Mouse (Mus musculus) lung, embryonic 16.5 days (tissue): ENCODE data around the gene Spata16. TPM values are rescaled to one million over a fixed set of nuclear protein-coding genes. Genes with fewer than 3 reads are reported as not detected.

Source experiments
- ATAC-seq: fragments of 200-750 bp; cut with Nextera tagmentation; 2 replicates; pipeline ENCODE4 v1.8.0; 2017; ENCODE audit warnings: low read depth, mild to moderate bottlenecking, moderate library complexity
- H3K27ac ChIP-seq: fragments of 300-500 bp; sonication (generic); 2 replicates; pipeline ENCODE4 v1.5.1; 2014; ENCODE audit warnings: mild to moderate bottlenecking, control low read depth, low read length
- H3K27me3 ChIP-seq: fragments of 300-500 bp; sonication (generic); 2 replicates; pipeline ENCODE4 v1.6.1; 2014; ENCODE audit warnings: low read depth, low read length, mixed read lengths; ENCODE audit not compliant: control insufficient read depth, insufficient read depth
- H3K36me3 ChIP-seq: fragments of 300-500 bp; sonication (generic); 2 replicates; pipeline ENCODE4 v1.6.1; 2014; ENCODE audit warnings: low read length; ENCODE audit not compliant: control insufficient read depth, insufficient read depth
- H3K4me1 ChIP-seq: fragments of 300-500 bp; sonication (generic); replicated peaks from 2 replicates; pipeline ENCODE4 v1.6.1; 2014; ENCODE audit warnings: low read length, mixed read lengths; ENCODE audit not compliant: control insufficient read depth, insufficient read depth
- H3K4me2 ChIP-seq: fragments of 300-500 bp; sonication (generic); 2 replicates; pipeline ENCODE4 v1.6.1; 2014; ENCODE audit warnings: low read depth, low read length, control low read depth
- H3K4me3 ChIP-seq: fragments of 300-500 bp; sonication (generic); 2 replicates; pipeline ENCODE4 v1.5.1; 2014; ENCODE audit warnings: mild to moderate bottlenecking, low read length, control low read depth
- H3K9ac ChIP-seq: fragments of 300-500 bp; sonication (generic); 2 replicates; pipeline ENCODE4 v1.6.1; 2014; ENCODE audit warnings: low read length, control low read depth
- H3K9me3 ChIP-seq: fragments of 300-500 bp; sonication (generic); 2 replicates; pipeline ENCODE4 v1.6.1; 2016; ENCODE audit warnings: low read length; ENCODE audit not compliant: control insufficient read depth
- WGBS: fragments of 180-500 bp; shearing (Covaris S2); extraction: QIAGEN DNeasy Blood & Tissue Kit; methylation state at CpG from one replicate; pipeline ENCODE4 v1.1.7; 2014; 5-methylcytosine and 5-hydroxymethylcytosine counted together
- polyA plus RNA-seq: library from polyadenylated mRNA; unstranded; fragments of >200 nt; fragmentation: Nextera tagmentation; extraction: Ambion mirVana; gene quantifications from 2 replicates; pipeline ENCODE4 v1.2.1, GENCODE M21; 2015

Spata16 gene
- polyA plus RNA-seq, 1 experiment from 2014 or later: not detected

GRCm38 (mm10) chr3:26933079-26933478, 295.7 kb downstream of the Spata16 start:
- no peaks in the 10 kb centered on the region for H3K27me3 ChIP-seq
- H3K4me1 ChIP-seq: no peaks in the 10 kb centered on the region
- no peaks in the 10 kb centered on the region for H3K36me3 ChIP-seq
- no peak overlapping the region for H3K4me2 ChIP-seq
- H3K4me3 ChIP-seq: no peak overlapping the region
- no peak for ATAC-seq
- no peak overlapping the region for H3K9ac ChIP-seq
- H3K9me3 ChIP-seq: no peaks in the 10 kb centered on the region
- WGBS: 75% methylated on average over 3 of the region's 3 CpGs
- no peak overlapping the region for H3K27ac ChIP-seq

- Histone ChIP-seq H3K36me3 (no peaks in the 10 kb centered on the region), H3K27me3 (no peaks in the 10 kb centered on the region), H3K9ac (no peak overlapping the region), H3K4me3 (no peak overlapping the region), H3K27ac (no peak overlapping the region), H3K4me2 (no peak overlapping the region), H3K4me1 (no peaks in the 10 kb centered on the region), H3K9me3 (no peaks in the 10 kb centered on the region)
- ATAC-seq: no peak
- WGBS: 62% methylated on average over 22 of the region's 22 CpGs
Observed at GRCm38 (mm10) chr3:26936897-26937590, 299.6 kb downstream of the Spata16 start.

GRCm38 (mm10) chr3:26966776-26967175, 329.4 kb downstream of the Spata16 start:
- Histone ChIP-seq H3K4me3 (no peak overlapping the region), H3K9ac (no peak overlapping the region), H3K27me3 (no peaks in the 10 kb centered on the region), H3K36me3 (no peaks in the 10 kb centered on the region), H3K9me3 (no peaks in the 10 kb centered on the region), H3K4me2 (no peak overlapping the region), H3K4me1 (no peaks in the 10 kb centered on the region), H3K27ac (no peak overlapping the region)
- no peak for ATAC-seq
- WGBS: 66% methylated on average over 5 of the region's 5 CpGs

GRCm38 (mm10) chr3:26968852-26969513, 331.6 kb downstream of the Spata16 start:
- Histone ChIP-seq H3K9me3 (no peaks in the 10 kb centered on the region), H3K27me3 (no peaks in the 10 kb centered on the region), H3K27ac (no peak overlapping the region), H3K9ac (no peak overlapping the region), H3K36me3 (no peaks in the 10 kb centered on the region), H3K4me2 (no peak overlapping the region), H3K4me3 (no peak overlapping the region), H3K4me1 (no peaks in the 10 kb centered on the region)
- ATAC-seq: no peak
- 54% methylated on average over 3 of the region's 3 CpGs for WGBS

GRCm38 (mm10) chr3:26970529-26970928, 333.1 kb downstream of the Spata16 start:
- H3K9ac ChIP-seq: no peak overlapping the region
- 80% methylated on average over 3 of the region's 3 CpGs for WGBS
- no peaks in the 10 kb centered on the region for H3K4me1 ChIP-seq

GRCm38 (mm10) chr3:26971276-26971675, 333.9 kb downstream of the Spata16 start:
- H3K27ac ChIP-seq: no peak overlapping the region
- H3K9me3 ChIP-seq: no peaks in the 10 kb centered on the region
- H3K27me3 ChIP-seq: no peaks in the 10 kb centered on the region
- WGBS: 0% methylated on average over 1 of the region's 1 CpGs
- no peak for ATAC-seq
- H3K4me1 ChIP-seq: no peaks in the 10 kb centered on the region
- H3K9ac ChIP-seq: no peak overlapping the region
- no peak overlapping the region for H3K4me3 ChIP-seq
- H3K36me3 ChIP-seq: no peaks in the 10 kb centered on the region
- H3K4me2 ChIP-seq: no peak overlapping the region

More at GRCm38 (mm10) chr3:26970529-26970928, 333.1 kb downstream of the Spata16 start:
- Histone ChIP-seq H3K9me3 (no peaks in the 10 kb centered on the region), H3K36me3 (no peaks in the 10 kb centered on the region), H3K27ac (no peak overlapping the region), H3K27me3 (no peaks in the 10 kb centered on the region), H3K4me2 (no peak overlapping the region), H3K4me3 (no peak overlapping the region)
- no peak for ATAC-seq

- H3K9ac ChIP-seq: no peak overlapping the region
- no peaks in the 10 kb centered on the region for H3K4me1 ChIP-seq
- H3K27ac ChIP-seq: no peak overlapping the region
- no peaks in the 10 kb centered on the region for H3K9me3 ChIP-seq
- H3K4me2 ChIP-seq: no peak overlapping the region
- no peaks in the 10 kb centered on the region for H3K36me3 ChIP-seq
- no peak overlapping the region for H3K4me3 ChIP-seq
- 0% methylated on average over 1 of the region's 1 CpGs for WGBS
- peak; percentile 54; the same call in 1 of the 2 replicates for ATAC-seq
- no peaks in the 10 kb centered on the region for H3K27me3 ChIP-seq
Observed at GRCm38 (mm10) chr3:26972105-26972504, 334.7 kb downstream of the Spata16 start.

GRCm38 (mm10) chr3:26979603-26980002, 342.2 kb downstream of the Spata16 start:
- H3K4me2 ChIP-seq: no peak overlapping the region
- H3K9me3 ChIP-seq: no peaks in the 10 kb centered on the region
- H3K4me3 ChIP-seq: no peak overlapping the region
- no peak overlapping the region for H3K27ac ChIP-seq
- no peak overlapping the region for H3K9ac ChIP-seq
- H3K27me3 ChIP-seq: no peaks in the 10 kb centered on the region
- no peak for ATAC-seq
- H3K4me1 ChIP-seq: no peaks in the 10 kb centered on the region
- 65% methylated on average over 2 of the region's 2 CpGs for WGBS
- H3K36me3 ChIP-seq: no peaks in the 10 kb centered on the region

GRCm38 (mm10) chr3:26980371-26980770, 343.0 kb downstream of the Spata16 start:
- 75% methylated on average over 3 of the region's 3 CpGs for WGBS
- H3K9me3 ChIP-seq: no peaks in the 10 kb centered on the region
- no peak overlapping the region for H3K9ac ChIP-seq
- no peak overlapping the region for H3K4me2 ChIP-seq
- no peaks in the 10 kb centered on the region for H3K27me3 ChIP-seq
- ATAC-seq: no peak
- H3K27ac ChIP-seq: no peak overlapping the region
- no peaks in the 10 kb centered on the region for H3K4me1 ChIP-seq
- no peak overlapping the region for H3K4me3 ChIP-seq
- no peaks in the 10 kb centered on the region for H3K36me3 ChIP-seq
